Mouse (Mus musculus): ENCODE results near the gene Zfand2a.

- no peak for TF ChIP-seq CTCF (IDR thresholded peaks at IDR 0.05; ENCODE audit: control insufficient read depth, insufficient read depth, low read length)
- no peak for TF ChIP-seq POLR2A (IDR thresholded peaks at IDR 0.05; ENCODE audit: borderline replicate concordance, control insufficient read depth, low read depth, low read length)
Measured at GRCm38 (mm10) chr5:139474741-139475140, 9.6 kb downstream of the Zfand2a start.
